Mouse (Mus musculus) megakaryocyte progenitor cell, adult 5-6 weeks (primary cell): ENCODE results near the gene Eif3k. TPM values are rescaled to one million over a fixed set of nuclear protein-coding genes. Genes with fewer than 3 reads are reported as not detected.
A peak's percentile ranks its signal among the peaks of the same experiment; 100 is the strongest.

Experiments
- ATAC-seq: replicated peaks from 2 replicates; pipeline ENCODE4 v1.8.0; 2016; ENCODE audit warnings: mild to moderate bottlenecking, moderate TSS enrichment, inconsistent platforms; ENCODE audit not compliant: poor library complexity
- total RNA-seq, 2 experiments: library from RNA; stranded (forward) in 1 of 2; stranded (reverse) in 1 of 2; fragments of 157-497, 149-512 nt in 1 of 2; fragments of 200-1000 nt in 1 of 2; gene quantifications; 2 replicates each; pipeline versions ENCODE4 v1.2.3 to v1.2.4; 2015 to 2017

Eif3k gene
- total RNA-seq, 2 experiments from 2014 or later, result 305 to 406 TPM

DNA sequence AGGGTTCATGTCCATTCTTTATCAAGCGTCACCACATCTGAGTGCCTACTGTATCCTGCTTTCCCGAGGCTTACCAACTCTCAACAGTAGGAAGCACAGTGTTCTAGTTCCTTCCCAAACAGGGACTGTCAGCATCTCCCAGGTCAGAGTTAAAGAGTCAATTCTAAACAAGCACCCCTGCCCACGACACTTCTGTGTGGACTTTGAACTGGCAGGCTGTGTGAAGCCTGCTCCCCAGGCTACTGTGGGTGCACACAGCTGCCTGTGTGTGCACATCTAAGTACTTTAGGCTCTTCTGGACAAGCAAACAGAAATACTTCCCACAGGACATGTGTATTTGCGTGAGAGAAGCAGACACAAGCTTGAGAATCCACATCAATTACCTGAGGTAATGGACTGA, 40.1 kb downstream of the Eif3k start:
- no peak for ATAC-seq

DNA sequence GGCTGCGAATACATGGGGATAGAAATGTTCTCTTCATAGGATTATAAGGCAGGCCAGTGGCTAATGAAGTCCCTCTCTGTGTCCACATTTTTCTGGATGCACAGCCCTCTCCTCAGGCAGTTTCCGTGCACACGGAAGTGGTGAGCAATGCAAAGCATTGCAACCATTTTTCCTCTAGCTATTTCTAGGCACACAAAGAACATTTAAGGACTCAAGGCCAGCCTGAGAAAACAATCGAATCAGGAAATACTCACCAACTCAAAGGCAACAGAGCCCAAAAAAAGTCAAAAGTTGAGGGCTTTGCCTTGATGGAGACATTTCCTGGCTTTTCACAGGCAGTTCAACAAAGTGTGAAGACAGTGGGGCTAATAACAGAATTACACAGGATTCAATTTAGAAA, 40.5 kb downstream of the Eif3k start:
- no peak for ATAC-seq

- ATAC-seq, result no peak
These were observed 42.1 kb downstream of the Eif3k start for GRCm38 (mm10) chr7:28939418-28940183.

GRCm38 (mm10) chr7:28938654-28939053, 43.0 kb downstream of the Eif3k start:
- no peak for ATAC-seq

DNA sequence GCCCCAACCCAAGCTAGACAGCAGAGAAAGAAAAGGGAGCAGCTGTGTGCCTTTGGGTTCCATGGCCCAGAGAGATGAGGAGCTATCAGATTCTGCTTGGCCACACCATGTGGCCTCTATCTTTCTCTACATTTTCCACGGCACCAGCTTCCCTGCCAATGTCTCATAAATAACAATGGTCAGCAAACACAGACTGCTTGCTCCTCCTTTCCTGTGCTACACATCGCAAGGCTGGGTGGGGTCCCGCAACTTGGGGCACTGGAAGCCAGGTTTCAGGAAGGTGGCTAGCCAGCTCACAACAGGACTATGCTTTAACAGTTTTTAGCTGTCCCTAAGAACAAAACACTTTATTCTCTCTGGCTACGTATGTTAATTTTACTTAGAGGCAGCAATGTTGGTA, 44.9 kb downstream of the Eif3k start:
- ATAC-seq, result peak; percentile 37

DNA sequence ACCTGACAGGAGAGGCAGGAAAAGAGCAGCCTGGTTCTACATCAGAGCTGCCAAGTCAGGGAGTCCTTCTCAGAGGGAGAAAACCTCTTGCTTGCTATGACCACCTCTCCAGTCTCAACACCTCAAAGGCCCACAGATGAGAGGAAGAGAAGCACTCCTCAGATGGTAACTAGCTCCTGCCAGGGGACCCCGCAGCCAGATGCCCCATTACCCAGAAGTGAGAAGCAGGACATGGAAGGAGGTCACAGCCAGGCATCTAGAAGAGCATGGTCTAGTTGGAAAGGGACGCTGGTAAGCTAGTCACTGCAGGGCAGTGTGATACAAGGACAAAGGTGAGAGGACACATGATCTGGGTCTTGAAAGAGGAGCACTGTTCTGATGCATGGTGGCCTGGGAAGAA, 47.8 kb downstream of the Eif3k start:
- ATAC-seq, result no peak

DNA sequence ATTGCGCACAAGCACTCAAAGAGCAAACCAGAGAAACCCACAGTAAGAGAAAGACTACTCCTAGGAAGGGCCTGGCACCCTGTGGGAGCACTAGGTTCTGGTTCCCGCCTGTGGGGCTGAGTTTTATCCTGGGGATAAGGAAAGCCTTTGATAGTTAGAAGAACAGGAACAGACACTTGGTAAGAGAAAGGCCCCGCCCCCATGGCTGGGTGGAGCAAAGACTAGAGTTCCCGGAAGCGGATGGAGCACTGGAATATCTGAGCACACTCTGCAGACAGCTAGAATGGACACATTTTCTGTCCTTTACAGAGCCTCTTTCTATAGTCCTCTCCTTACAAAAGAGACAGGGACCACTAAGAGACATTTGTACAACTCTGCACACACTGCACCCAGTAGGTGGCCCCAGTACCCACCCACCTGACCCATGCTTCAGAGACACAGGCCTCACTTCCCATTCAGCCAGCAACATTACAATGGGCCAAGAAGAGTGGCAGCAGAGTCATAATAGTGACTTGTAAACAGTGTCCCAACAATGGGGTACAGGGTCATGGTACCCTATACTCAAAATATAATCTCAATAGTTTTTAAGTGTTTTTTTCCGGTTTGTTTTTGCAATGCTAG, 49.1 kb downstream of the Eif3k start:
- ATAC-seq, result peak; percentile 49

GRCm38 (mm10) chr7:28931695-28932039, 50.0 kb downstream of the Eif3k start:
- ATAC-seq, result no peak

DNA sequence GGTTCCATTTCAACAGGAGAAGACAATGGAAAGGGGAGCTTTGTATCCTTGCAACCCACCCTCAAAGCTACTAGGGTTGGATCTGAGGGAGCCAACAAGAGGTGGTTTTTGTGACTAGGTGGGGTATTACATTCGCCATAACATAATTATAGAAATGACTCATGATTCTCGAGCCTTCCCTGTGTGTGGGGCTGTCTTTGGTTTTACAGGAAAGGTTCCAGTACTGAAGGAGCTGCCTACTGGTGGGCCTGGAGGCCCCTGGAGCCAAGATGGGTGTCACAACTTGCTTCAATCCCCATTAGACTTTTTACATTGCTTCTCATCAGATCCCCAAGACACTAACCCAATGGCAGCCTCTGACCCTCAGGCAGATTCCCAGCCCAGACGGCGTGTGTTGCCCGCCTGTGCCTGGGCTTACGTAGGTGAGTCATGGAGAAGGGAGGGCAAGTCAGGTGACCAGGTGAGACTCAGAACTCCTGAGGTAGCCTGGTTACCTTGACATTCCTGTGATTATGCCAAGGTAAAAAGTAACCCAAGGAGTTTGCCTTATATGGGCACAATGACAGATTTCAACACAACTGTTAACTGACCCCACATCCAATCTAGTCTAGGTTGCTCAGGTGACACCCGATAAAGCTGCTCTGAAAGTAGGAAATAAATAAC, 50.5 kb downstream of the Eif3k start:
- no peak for ATAC-seq

DNA sequence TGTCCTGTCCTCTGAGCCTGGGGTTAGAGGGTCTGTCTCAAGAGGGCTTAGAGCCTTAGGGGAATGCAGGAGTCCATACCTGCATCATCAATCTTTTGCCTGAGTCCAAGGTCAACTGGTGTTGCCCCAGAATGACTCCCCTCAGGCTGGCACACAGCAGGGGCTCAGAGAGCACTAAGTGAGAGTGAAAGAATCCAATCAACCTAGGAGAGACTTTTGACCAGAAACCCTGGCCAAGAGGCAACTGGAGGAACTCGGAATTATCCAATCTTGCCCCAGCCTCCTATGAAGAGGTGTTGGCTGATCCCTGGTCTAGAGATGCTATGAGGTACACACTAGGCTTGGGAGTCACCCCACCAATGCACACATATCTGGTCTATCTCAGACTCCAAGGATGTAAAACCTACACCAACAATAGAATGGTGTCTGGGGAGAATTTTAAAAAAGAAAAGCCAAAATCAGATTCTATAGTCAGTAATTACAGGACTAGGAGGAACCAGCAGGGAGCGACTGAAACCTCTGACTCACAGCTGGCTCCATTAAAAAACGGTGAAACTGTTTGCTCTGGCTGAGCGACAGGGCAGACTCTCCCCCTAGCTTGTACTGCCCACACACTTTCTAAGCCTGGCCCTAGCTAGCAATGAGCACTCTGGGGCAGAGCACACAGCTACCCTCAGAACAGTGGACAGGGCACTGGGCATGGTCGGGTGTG, 51.2 kb downstream of the Eif3k start:
- ATAC-seq, result no peak

DNA sequence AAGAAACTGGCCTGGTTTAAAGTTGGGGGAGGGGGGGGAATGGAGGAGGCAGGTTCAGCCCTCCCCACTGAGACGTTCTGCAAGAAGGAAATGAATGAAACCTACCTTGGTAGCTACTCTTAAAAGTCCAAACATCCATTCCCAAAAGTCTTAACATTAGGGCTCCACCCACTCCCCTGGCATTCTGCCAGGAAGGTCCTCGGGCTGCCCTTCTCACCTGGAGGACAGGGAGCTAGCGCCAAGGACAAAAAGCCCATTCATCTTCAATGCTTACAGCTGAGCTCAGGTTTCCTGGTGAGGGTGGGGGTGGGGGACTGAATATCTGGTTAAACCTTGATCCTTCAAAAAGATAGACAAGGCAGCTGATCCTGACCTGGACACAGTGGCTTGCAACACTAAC, 52.3 kb downstream of the Eif3k start:
- no peak for ATAC-seq

DNA sequence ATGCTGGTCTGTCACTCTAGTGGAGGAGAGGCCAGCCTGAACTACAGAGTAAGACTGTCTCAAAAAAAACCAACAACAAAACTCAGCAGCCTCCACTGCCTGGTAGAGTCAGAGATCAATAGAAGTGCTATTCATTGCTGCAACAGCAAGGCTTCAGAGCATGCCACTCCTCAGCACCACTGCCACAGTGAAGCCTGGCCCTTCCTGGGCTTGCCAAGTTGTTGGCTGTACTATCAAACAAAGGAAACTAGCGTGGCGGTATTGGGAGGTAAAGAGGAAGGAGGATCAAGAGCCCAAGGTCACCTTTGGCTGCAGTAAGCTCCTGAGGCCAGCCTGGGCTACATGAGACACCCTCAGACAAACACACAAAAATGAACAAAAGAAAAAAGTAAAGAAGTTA, 55.5 kb downstream of the Eif3k start:
- ATAC-seq, result no peak

- no peak for ATAC-seq
These were observed 56.3 kb downstream of the Eif3k start for GRCm38 (mm10) chr7:28925317-28925716.

GRCm38 (mm10) chr7:28924802-28925201, 56.9 kb downstream of the Eif3k start:
- ATAC-seq, result no peak

GRCm38 (mm10) chr7:28923865-28924291, 57.8 kb downstream of the Eif3k start:
- no peak for ATAC-seq

GRCm38 (mm10) chr7:28922606-28923005, 59.1 kb downstream of the Eif3k start:
- no peak for ATAC-seq

DNA sequence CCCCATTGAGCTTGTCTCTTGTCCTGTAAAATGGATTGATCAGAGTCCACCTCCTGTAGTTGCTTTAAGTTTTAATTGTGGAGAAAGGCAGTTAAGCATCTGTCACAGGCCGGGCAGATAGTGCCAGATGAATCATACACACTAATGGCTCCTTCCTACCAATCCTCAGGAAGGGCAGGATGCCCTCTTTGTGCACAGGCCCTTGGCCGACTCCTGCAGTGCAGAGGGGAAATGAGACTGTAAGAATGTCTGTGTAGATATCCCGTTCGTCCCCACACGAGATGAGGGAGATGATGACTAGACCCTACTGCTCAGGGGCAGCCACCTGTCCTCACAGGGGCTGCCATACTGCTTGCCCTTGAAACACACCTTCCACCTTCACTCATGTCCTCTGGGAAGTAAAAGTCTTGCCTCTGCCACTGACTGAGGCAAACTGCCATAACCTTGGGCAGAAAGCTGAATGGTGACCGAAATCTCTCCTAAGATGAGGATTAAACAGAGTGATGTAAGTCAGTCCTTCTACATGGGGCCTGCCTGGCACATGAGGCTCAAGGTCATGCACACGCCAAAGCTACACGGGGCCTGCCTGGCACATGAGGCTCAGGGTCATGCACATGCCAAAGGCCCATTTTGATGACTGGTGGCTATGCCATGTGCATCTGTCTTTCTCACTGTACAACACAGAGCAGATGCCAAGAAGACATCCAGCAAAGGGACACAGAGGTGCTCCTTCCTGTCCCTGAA, 59.8 kb downstream of the Eif3k start:
- no peak for ATAC-seq
